Mouse (Mus musculus): ENCODE data around the gene Paf1.

GRCm38 (mm10) chr7:28446446-28446845 lies 53.7 kb downstream of the Paf1 start:
- TF ChIP-seq CTCF (IDR thresholded peaks at IDR 0.05; ENCODE audit: low read depth, low read length) (peak; percentile 89), POLR2A (IDR thresholded peaks at IDR 0.05; ENCODE audit: extremely low read depth, insufficient read depth, low read length) (no peak)
